Mouse (Mus musculus) C2C12 (cell line): ENCODE measurements around the gene Aars2. TPM values are rescaled to one million over a fixed set of nuclear protein-coding genes. Genes with fewer than 3 reads are reported as not detected.

Source experiments
- H3K27me3 ChIP-seq: one replicate; pipeline ENCODE4 v1.6.1; 2011; ENCODE audit not compliant: control insufficient read depth, insufficient read depth, insufficient read length
- H3K36me3 ChIP-seq: one replicate; pipeline ENCODE4 v1.6.1; 2011; ENCODE audit not compliant: control insufficient read depth, insufficient read depth
- H3K4me3 ChIP-seq: one replicate; pipeline ENCODE4 v1.5.1; 2011; ENCODE audit warnings: mild to moderate bottlenecking, control low read depth; ENCODE audit not compliant: poor library complexity, insufficient read depth, severe bottlenecking
- H3K79me2 ChIP-seq: one replicate; pipeline ENCODE4 v1.6.1; 2011; ENCODE audit not compliant: control insufficient read depth, insufficient read depth
- H3K79me3 ChIP-seq: one replicate; pipeline ENCODE4 v1.6.1; 2011; ENCODE audit warnings: low read depth, control low read depth
- H3ac ChIP-seq: one replicate; pipeline ENCODE3; 2011; ENCODE audit warnings: low read depth; ENCODE audit not compliant: control insufficient read depth, insufficient read length
- CEBPB ChIP-seq: IDR thresholded peaks from one replicate; pipeline ENCODE4 v1.6.1; 2011; ENCODE audit warnings: low read depth, mild to moderate bottlenecking, control low read depth, moderate library complexity
- CTCF ChIP-seq: IDR thresholded peaks from one replicate; pipeline ENCODE4 v1.5.1; 2011; ENCODE audit not compliant: control insufficient read depth, insufficient read depth, insufficient read length
- FOSL1 ChIP-seq: IDR thresholded peaks from one replicate; pipeline ENCODE4 v1.8.0; 2011; ENCODE audit warnings: mild to moderate bottlenecking, low read length; ENCODE audit not compliant: poor library complexity, insufficient read depth, severe bottlenecking
- MAX ChIP-seq: IDR thresholded peaks from one replicate; pipeline ENCODE4 v1.6.1; 2011; ENCODE audit warnings: mild to moderate bottlenecking, control low read depth
- MYOD1 ChIP-seq: IDR thresholded peaks from one replicate; pipeline ENCODE4 v1.6.1; 2011; ENCODE audit warnings: low read depth; ENCODE audit not compliant: control insufficient read depth, insufficient read length
- MYOG ChIP-seq: IDR thresholded peaks from one replicate; pipeline ENCODE4 v1.6.1; 2011; ENCODE audit not compliant: control insufficient read depth, insufficient read length; ENCODE audit errors: extremely low read depth
- USF1 ChIP-seq: IDR thresholded peaks from one replicate; pipeline ENCODE4 v1.6.1; 2011; ENCODE audit warnings: low read depth, mild to moderate bottlenecking, control low read depth, moderate library complexity
- polyA plus RNA-seq: library from polyadenylated mRNA; unstranded; fragments of >200 nt; fragmentation: generic; extraction: Trizol; gene quantifications from one replicate; pipeline ENCODE4 v1.2.1, GENCODE M21; 2012; ENCODE audit warnings: missing spikeins

Aars2 gene
- polyA plus RNA-seq, 1 experiment: 14.3 TPM

- peaks cover 42% of the 10 kb centered on the region for H3K79me3 ChIP-seq
Measured at GRCm38 (mm10) chr17:45566360-45567161, 59.9 kb downstream of the Aars2 start.

DNA sequence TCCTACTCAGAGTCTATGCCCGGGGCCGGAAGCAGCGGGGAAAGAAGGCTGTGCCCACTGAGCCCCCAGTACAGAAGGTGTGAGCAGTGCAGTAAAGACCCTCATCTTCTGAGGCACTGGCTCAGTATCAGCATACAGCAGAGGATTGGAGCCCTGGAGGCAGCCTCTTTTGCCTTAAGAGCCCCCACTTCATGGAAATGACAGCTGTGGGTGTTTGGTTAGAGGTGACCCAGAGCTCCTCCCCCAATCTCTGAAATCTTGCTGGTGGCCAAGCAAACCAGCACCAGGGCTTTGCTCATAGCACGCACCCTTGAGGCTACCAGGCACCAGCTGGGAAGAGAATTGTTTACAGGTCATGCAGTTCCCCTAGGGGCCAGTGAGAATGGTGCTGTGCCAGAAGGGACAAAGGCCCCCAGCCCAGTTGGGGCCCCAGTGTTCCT, 60.5 kb downstream of the Aars2 start:
- Histone ChIP-seq H3ac (no peak overlapping the region), H3K4me3 (no peak overlapping the region), H3K79me3 (peaks cover 48% of the 10 kb centered on the region), H3K27me3 (no peaks in the 10 kb centered on the region), H3K36me3 (peaks cover 71% of the 10 kb centered on the region), H3K79me2 (peaks cover 60% of the 10 kb centered on the region)
- TF ChIP-seq CTCF (no peak), MAX (no peak), USF1 (no peak), CEBPB (no peak), FOSL1 (no peak), MYOD1 (no peak), MYOG (no peak)

More at GRCm38 (mm10) chr17:45566360-45567161, 59.9 kb downstream of the Aars2 start:
- no peak overlapping the region for H3ac ChIP-seq
- peaks cover 64% of the 10 kb centered on the region for H3K36me3 ChIP-seq
- no peak overlapping the region for H3K4me3 ChIP-seq
- no peaks in the 10 kb centered on the region for H3K27me3 ChIP-seq
- peak; percentile 33 for TF ChIP-seq MAX
- no peak for TF ChIP-seq USF1
- peaks cover 54% of the 10 kb centered on the region for H3K79me2 ChIP-seq

GRCm38 (mm10) chr17:45568990-45569389, 62.3 kb downstream of the Aars2 start:
- TF ChIP-seq MAX (no peak), CEBPB (no peak), MYOD1 (no peak), CTCF (no peak), MYOG (no peak), FOSL1 (no peak), USF1 (no peak)
- Histone ChIP-seq H3K4me3 (no peak overlapping the region), H3ac (no peak overlapping the region), H3K79me3 (peaks cover 57% of the 10 kb centered on the region), H3K79me2 (peaks cover 77% of the 10 kb centered on the region), H3K27me3 (no peaks in the 10 kb centered on the region), H3K36me3 (peaks cover 73% of the 10 kb centered on the region)

- Histone ChIP-seq H3K36me3 (peaks cover 72% of the 10 kb centered on the region), H3ac (no peak overlapping the region), H3K27me3 (no peaks in the 10 kb centered on the region), H3K79me3 (peaks cover 47% of the 10 kb centered on the region), H3K4me3 (no peak overlapping the region), H3K79me2 (peaks cover 74% of the 10 kb centered on the region)
- TF ChIP-seq CTCF (no peak), USF1 (no peak), MYOG (no peak)
Measured at GRCm38 (mm10) chr17:45569999-45570398, 63.4 kb downstream of the Aars2 start.

Other genes with a start within 250 kb of the Aars2 start
- gene Cdc5l, start 73.1 kb upstream of the Aars2 start, polyA plus RNA-seq: 28.3 TPM
- 0.11 TPM for gene Spats1, start 31.4 kb upstream of the Aars2 start, polyA plus RNA-seq
- not detected for gene Tcte1, start 16.6 kb downstream of the Aars2 start, polyA plus RNA-seq
- gene Tmem151b, start 42.8 kb downstream of the Aars2 start, polyA plus RNA-seq: 1.2 TPM
- gene Nfkbie, start 48.9 kb downstream of the Aars2 start, polyA plus RNA-seq: 5.3 TPM
- 131 TPM for gene Slc35b2, start 57.0 kb downstream of the Aars2 start, polyA plus RNA-seq
- gene Hsp90ab1, start 66.4 kb downstream of the Aars2 start, polyA plus RNA-seq: 2,021 TPM
- gene Slc29a1, start 92.8 kb downstream of the Aars2 start, polyA plus RNA-seq: 264 TPM
- 1.7 TPM for gene Mymx, start 95.3 kb downstream of the Aars2 start, polyA plus RNA-seq
- 0.04 TPM for gene Capn11, start 152.5 kb downstream of the Aars2 start, polyA plus RNA-seq
- 259 TPM for gene Mrpl14, start 179.5 kb downstream of the Aars2 start, polyA plus RNA-seq
- gene Tmem63b, start 180.1 kb downstream of the Aars2 start, polyA plus RNA-seq: 54.3 TPM
- not detected for gene 1600014C23Rik, start 227.0 kb downstream of the Aars2 start, polyA plus RNA-seq